Mouse (Mus musculus) olfactory bulb, adult 2 months (tissue): Measurements from ENCODE around the gene Gadd45b. TPM values are rescaled to one million over a fixed set of nuclear protein-coding genes. Genes with fewer than 3 reads are reported as not detected.

Source experiments
- H3K27ac ChIP-seq: fragments of 200-500 bp; 2 replicates; pipeline ENCODE4 v1.5.1; 2012; ENCODE audit warnings: low read depth, low read length; ENCODE audit not compliant: insufficient read depth
- H3K4me1 ChIP-seq: fragments of 200-500 bp; 2 replicates; pipeline ENCODE4 v1.6.1; 2012; ENCODE audit warnings: low read length; ENCODE audit not compliant: control insufficient read depth, insufficient read depth
- H3K4me3 ChIP-seq: fragments of 200-500 bp; 2 replicates; pipeline ENCODE4 v1.5.1; 2012; ENCODE audit warnings: mild to moderate bottlenecking, low read depth, low read length, moderate library complexity; ENCODE audit not compliant: insufficient read depth
- CTCF ChIP-seq: fragments of 200-500 bp; IDR thresholded peaks from 2 replicates; pipeline ENCODE4 v1.5.1; 2012; ENCODE audit warnings: low read depth, mild to moderate bottlenecking, low read length, moderate library complexity; ENCODE audit not compliant: insufficient read depth
- POLR2A ChIP-seq: fragments of 200-500 bp; IDR thresholded peaks from 2 replicates; pipeline ENCODE4 v1.6.1; 2012; ENCODE audit warnings: mild to moderate bottlenecking, low read depth, low read length, moderate library complexity; ENCODE audit not compliant: insufficient read depth
- WGBS: fragments of 180-500 bp; shearing (Covaris S2); methylation state at CpG from one replicate; pipeline ENCODE4 v1.1.7; 2018; 5-methylcytosine and 5-hydroxymethylcytosine counted together
- polyA plus RNA-seq: library from polyadenylated mRNA; stranded (reverse); fragments of >200 nt; gene quantifications from 2 replicates; pipeline ENCODE4 v1.2.4, GENCODE M21; 2012; ENCODE audit warnings: low replicate concordance; ENCODE audit not compliant: missing spikeins, insufficient read depth, insufficient read length

Gene Gadd45b
- polyA plus RNA-seq, 1 experiment, result not detected

- WGBS, result 17% methylated on average over 15 of the region's 15 CpGs
- TF ChIP-seq CTCF (no peak), POLR2A (0 out of 2 replicates have a peak, but pooled peaks have one; percentile 4)
- Histone ChIP-seq H3K4me3 (peak overlapping the region; percentile 20), H3K27ac (0 out of 2 replicates have a peak overlapping the region, but pooled peaks have one; percentile 2), H3K4me1 (peaks cover 45% of the 10 kb centered on the region)
These were observed 9.1 kb downstream of the Gadd45b start for GRCm38 (mm10) chr10:80938831-80939550.

GRCm38 (mm10) chr10:80939671-80940070 is 9.8 kb downstream of the Gadd45b start:
- peak overlapping the region; percentile 20 for H3K4me3 ChIP-seq
- 0 out of 2 replicates have a peak overlapping the region, but pooled peaks have one; percentile 2 for H3K27ac ChIP-seq
- 3% methylated on average over 28 of the region's 28 CpGs for WGBS
- H3K4me1 ChIP-seq, result peaks cover 45% of the 10 kb centered on the region
- no peak for TF ChIP-seq CTCF
- TF ChIP-seq POLR2A, result no peak

GRCm38 (mm10) chr10:80940320-80940987 is 10.6 kb downstream of the Gadd45b start:
- WGBS, result 31% methylated on average over 8 of the region's 8 CpGs
- H3K4me3 ChIP-seq, result no peak overlapping the region
- 0 out of 2 replicates have a peak overlapping the region, but pooled peaks have one; percentile 5 for H3K27ac ChIP-seq
- TF ChIP-seq CTCF, result no peak
- no peak for TF ChIP-seq POLR2A
- peaks cover 45% of the 10 kb centered on the region for H3K4me1 ChIP-seq

- Histone ChIP-seq H3K4me3 (no peak overlapping the region), H3K27ac (no peak overlapping the region), H3K4me1 (peaks cover 41% of the 10 kb centered on the region)
- no peak for TF ChIP-seq CTCF
- no peak for TF ChIP-seq POLR2A
- 18% methylated on average over 2 of the region's 2 CpGs for WGBS
These were observed 11.1 kb downstream of the Gadd45b start for GRCm38 (mm10) chr10:80940988-80941347.

- WGBS, result 83% methylated on average over 8 of the region's 8 CpGs
- no peak for TF ChIP-seq POLR2A
- no peak for TF ChIP-seq CTCF
These were observed 13.0 kb downstream of the Gadd45b start for GRCm38 (mm10) chr10:80942919-80943318.

GRCm38 (mm10) chr10:80943701-80944100 is 13.8 kb downstream of the Gadd45b start:
- no peak overlapping the region for H3K4me3 ChIP-seq
- 71% methylated on average over 9 of the region's 9 CpGs for whole genome bisulfite sequencing
- no peak overlapping the region for H3K27ac ChIP-seq
- peaks cover 39% of the 10 kb centered on the region for H3K4me1 ChIP-seq
- no peak for TF ChIP-seq CTCF
- TF ChIP-seq POLR2A, result no peak

More at GRCm38 (mm10) chr10:80942919-80943318, 13.0 kb downstream of the Gadd45b start:
- Histone ChIP-seq H3K4me1 (peaks cover 37% of the 10 kb centered on the region), H3K27ac (no peak overlapping the region), H3K4me3 (no peak overlapping the region)

GRCm38 (mm10) chr10:80944231-80944630 is 14.4 kb downstream of the Gadd45b start:
- 84% methylated on average over 5 of the region's 5 CpGs for WGBS
- H3K27ac ChIP-seq, result no peak overlapping the region
- H3K4me3 ChIP-seq, result no peak overlapping the region
- H3K4me1 ChIP-seq, result peaks cover 38% of the 10 kb centered on the region
- TF ChIP-seq CTCF, result no peak
- no peak for TF ChIP-seq POLR2A

GRCm38 (mm10) chr10:80946684-80947437 is 17.0 kb downstream of the Gadd45b start:
- peaks cover 23% of the 10 kb centered on the region for H3K4me1 ChIP-seq
- TF ChIP-seq CTCF, result peak; percentile 42
- no peak for TF ChIP-seq POLR2A
- H3K4me3 ChIP-seq, result no peak overlapping the region
- WGBS, result 69% methylated on average over 14 of the region's 14 CpGs
- H3K27ac ChIP-seq, result no peak overlapping the region

- peaks cover 23% of the 10 kb centered on the region for H3K4me1 ChIP-seq
These were observed 17.9 kb downstream of the Gadd45b start for GRCm38 (mm10) chr10:80947802-80948201.

More at GRCm38 (mm10) chr10:80947802-80948201, 17.9 kb downstream of the Gadd45b start:
- Histone ChIP-seq H3K27ac (no peak overlapping the region), H3K4me3 (no peak overlapping the region)
- 68% methylated on average over 2 of the region's 2 CpGs for WGBS
- TF ChIP-seq POLR2A, result no peak
- no peak for TF ChIP-seq CTCF
